Mouse (Mus musculus) heart, embryonic 15.5 days (tissue): Measurements from ENCODE around the gene Pmepa1. TPM values are rescaled to one million over a fixed set of nuclear protein-coding genes. Genes with fewer than 3 reads are reported as not detected.

Experiments used
- ATAC-seq: fragments of 200-750 bp; cut with Nextera tagmentation; replicated peaks from 2 replicates; pipeline ENCODE4 v1.8.0; 2017; ENCODE audit warnings: low read depth, moderate TSS enrichment; ENCODE audit not compliant: insufficient number of reproducible peaks, insufficient read depth, low FRiP score
- H3K27ac ChIP-seq: fragments of 300-500 bp; sonication (generic); 2 replicates; pipeline ENCODE4 v1.5.1; 2015; ENCODE audit warnings: mild to moderate bottlenecking, inconsistent platforms
- H3K27me3 ChIP-seq: fragments of 300-500 bp; sonication (generic); 2 replicates; pipeline ENCODE4 v1.6.1; 2015; ENCODE audit warnings: inconsistent platforms
- H3K36me3 ChIP-seq: fragments of 300-500 bp; sonication (generic); 2 replicates; pipeline ENCODE4 v1.6.1; 2015; ENCODE audit warnings: mild to moderate bottlenecking, inconsistent platforms
- H3K4me1 ChIP-seq: fragments of 300-500 bp; sonication (generic); replicated peaks from 2 replicates; pipeline ENCODE4 v1.6.1; 2015; ENCODE audit warnings: inconsistent platforms
- H3K4me2 ChIP-seq: fragments of 300-500 bp; sonication (generic); 2 replicates; pipeline ENCODE4 v1.6.1; 2015; ENCODE audit warnings: inconsistent platforms, mild to moderate bottlenecking, moderate library complexity
- H3K4me3 ChIP-seq: fragments of 300-500 bp; sonication (generic); 2 replicates; pipeline ENCODE4 v1.5.1; 2015; ENCODE audit warnings: mild to moderate bottlenecking, inconsistent platforms
- H3K9ac ChIP-seq: fragments of 300-500 bp; sonication (generic); 2 replicates; pipeline ENCODE4 v1.6.1; 2015; ENCODE audit warnings: mild to moderate bottlenecking, inconsistent platforms
- H3K9me3 ChIP-seq: fragments of 300-500 bp; sonication (generic); replicated peaks from 2 replicates; pipeline ENCODE4 v1.6.1; 2016; ENCODE audit warnings: inconsistent platforms
- WGBS: fragments of 180-500 bp; shearing (Covaris S2); methylation state at CpG from one replicate; pipeline ENCODE4 v1.1.7; 2015; ENCODE audit warnings: mixed read lengths; 5-methylcytosine and 5-hydroxymethylcytosine counted together
- polyA plus RNA-seq: library from polyadenylated mRNA; unstranded; fragments of >200 nt; fragmentation: Nextera tagmentation; extraction: Ambion mirVana; gene quantifications from 2 replicates; pipeline ENCODE4 v1.2.1, GENCODE M21; 2015

Pmepa1 gene
- polyA plus RNA-seq, 1 experiment from 2014 or later: 4.6 TPM

GRCm38 (mm10) chr2:173182796-173183195 is 93.5 kb downstream of the Pmepa1 start:
- Histone ChIP-seq H3K36me3 (no peaks in the 10 kb centered on the region), H3K9ac (no peak overlapping the region), H3K9me3 (no peaks in the 10 kb centered on the region), H3K4me2 (no peak overlapping the region), H3K4me1 (peaks cover 3% of the 10 kb centered on the region; the same call in 1 of the 2 replicates), H3K4me3 (no peak overlapping the region), H3K27ac (no peak overlapping the region), H3K27me3 (peaks cover 24% of the 10 kb centered on the region)
- ATAC-seq: no peak
- WGBS: 79% methylated on average over 7 of the region's 7 CpGs

- 86% methylated on average over 7 of the region's 7 CpGs for WGBS
- ATAC-seq: no peak
- Histone ChIP-seq H3K27ac (no peak overlapping the region), H3K9ac (no peak overlapping the region), H3K4me1 (peaks cover 3% of the 10 kb centered on the region; the same call in 1 of the 2 replicates), H3K4me3 (no peak overlapping the region), H3K36me3 (no peaks in the 10 kb centered on the region), H3K27me3 (peaks cover 24% of the 10 kb centered on the region), H3K9me3 (no peaks in the 10 kb centered on the region), H3K4me2 (no peak overlapping the region)
These were observed 94.4 kb downstream of the Pmepa1 start for GRCm38 (mm10) chr2:173181901-173182300.

- Histone ChIP-seq H3K36me3 (no peaks in the 10 kb centered on the region), H3K4me2 (no peak overlapping the region), H3K27me3 (peaks cover 24% of the 10 kb centered on the region), H3K4me3 (no peak overlapping the region), H3K27ac (no peak overlapping the region), H3K9me3 (no peaks in the 10 kb centered on the region), H3K4me1 (peaks cover 1% of the 10 kb centered on the region; the same call in 1 of the 2 replicates), H3K9ac (no peak overlapping the region)
- ATAC-seq: no peak
- WGBS: 62% methylated on average over 5 of the region's 5 CpGs
These were observed 94.8 kb downstream of the Pmepa1 start for GRCm38 (mm10) chr2:173181486-173181885.

GRCm38 (mm10) chr2:173180721-173181388 is 95.5 kb downstream of the Pmepa1 start:
- Histone ChIP-seq H3K27me3 (peaks cover 24% of the 10 kb centered on the region), H3K9ac (no peak overlapping the region), H3K4me2 (no peak overlapping the region), H3K4me3 (no peak overlapping the region), H3K36me3 (no peaks in the 10 kb centered on the region), H3K9me3 (no peaks in the 10 kb centered on the region), H3K4me1 (no peaks in the 10 kb centered on the region), H3K27ac (no peak overlapping the region)
- no peak for ATAC-seq
- 74% methylated on average over 11 of the region's 11 CpGs for WGBS

GRCm38 (mm10) chr2:173180026-173180425 is 96.3 kb downstream of the Pmepa1 start:
- no peak for ATAC-seq
- Histone ChIP-seq H3K27me3 (peaks cover 19% of the 10 kb centered on the region), H3K4me2 (no peak overlapping the region), H3K9me3 (no peaks in the 10 kb centered on the region), H3K27ac (no peak overlapping the region), H3K36me3 (no peaks in the 10 kb centered on the region), H3K9ac (no peak overlapping the region), H3K4me3 (no peak overlapping the region), H3K4me1 (no peaks in the 10 kb centered on the region)
- WGBS: 61% methylated on average over 4 of the region's 4 CpGs

GRCm38 (mm10) chr2:173179046-173179445 is 97.3 kb downstream of the Pmepa1 start:
- Histone ChIP-seq H3K27ac (no peak overlapping the region), H3K36me3 (no peaks in the 10 kb centered on the region), H3K4me1 (peaks cover 7% of the 10 kb centered on the region), H3K4me3 (no peak overlapping the region), H3K9me3 (no peaks in the 10 kb centered on the region), H3K9ac (no peak overlapping the region), H3K4me2 (no peak overlapping the region), H3K27me3 (peaks cover 12% of the 10 kb centered on the region)
- 74% methylated on average over 7 of the region's 7 CpGs for WGBS
- no peak for ATAC-seq

- Histone ChIP-seq H3K4me3 (no peak overlapping the region), H3K9me3 (no peaks in the 10 kb centered on the region), H3K36me3 (no peaks in the 10 kb centered on the region), H3K4me1 (peaks cover 17% of the 10 kb centered on the region), H3K4me2 (no peak overlapping the region), H3K27ac (0 out of 2 replicates have a peak overlapping the region, but pooled peaks have one; percentile 8), H3K9ac (no peak overlapping the region), H3K27me3 (peaks cover 7% of the 10 kb centered on the region)
- WGBS: 71% methylated on average over 8 of the region's 8 CpGs
- no peak for ATAC-seq
These were observed 98.4 kb downstream of the Pmepa1 start for GRCm38 (mm10) chr2:173177951-173178350.

GRCm38 (mm10) chr2:173177481-173177880 is 98.9 kb downstream of the Pmepa1 start:
- peaks cover 22% of the 10 kb centered on the region for H3K4me1 ChIP-seq
- H3K4me3 ChIP-seq: no peak overlapping the region
- no peaks in the 10 kb centered on the region for H3K36me3 ChIP-seq
- H3K4me2 ChIP-seq: no peak overlapping the region
- H3K27me3 ChIP-seq: peaks cover 7% of the 10 kb centered on the region
- peak overlapping the region; percentile 8; the same call in 1 of the 2 replicates for H3K27ac ChIP-seq
- no peaks in the 10 kb centered on the region for H3K9me3 ChIP-seq
- no peak for ATAC-seq
- no peak overlapping the region for H3K9ac ChIP-seq
- WGBS: 65% methylated on average over 5 of the region's 5 CpGs

GRCm38 (mm10) chr2:173175703-173176102 is 100.6 kb downstream of the Pmepa1 start:
- no peaks in the 10 kb centered on the region for H3K9me3 ChIP-seq
- H3K27me3 ChIP-seq: peaks cover 9% of the 10 kb centered on the region; the same call in 1 of the 2 replicates
- no peaks in the 10 kb centered on the region for H3K36me3 ChIP-seq
- H3K27ac ChIP-seq: no peak overlapping the region
- H3K4me1 ChIP-seq: peaks cover 37% of the 10 kb centered on the region
- H3K4me3 ChIP-seq: no peak overlapping the region
- 90% methylated on average over 5 of the region's 5 CpGs for WGBS
- ATAC-seq: no peak
- H3K4me2 ChIP-seq: no peak overlapping the region
- H3K9ac ChIP-seq: no peak overlapping the region

- Histone ChIP-seq H3K27ac (peak overlapping the region; percentile 86), H3K4me3 (no peak overlapping the region)
- WGBS: 24% methylated on average over 1 of the region's 1 CpGs
These were observed 101.8 kb downstream of the Pmepa1 start for GRCm38 (mm10) chr2:173174569-173174968.

More at GRCm38 (mm10) chr2:173174569-173174968, 101.8 kb downstream of the Pmepa1 start:
- ATAC-seq: no peak
- no peaks in the 10 kb centered on the region for H3K9me3 ChIP-seq
- H3K27me3 ChIP-seq: peaks cover 15% of the 10 kb centered on the region; the same call in 1 of the 2 replicates
- H3K9ac ChIP-seq: no peak overlapping the region
- H3K4me2 ChIP-seq: peak overlapping the region; percentile 54
- peaks cover 37% of the 10 kb centered on the region for H3K4me1 ChIP-seq
- no peaks in the 10 kb centered on the region for H3K36me3 ChIP-seq
